Mouse (Mus musculus) neural tube, embryonic 15.5 days (tissue): Measurements from ENCODE around the gene Tnxb. TPM values are rescaled to one million over a fixed set of nuclear protein-coding genes. Genes with fewer than 3 reads are reported as not detected.

ENCODE experiments used
- ATAC-seq: fragments of 200-750 bp; cut with Nextera tagmentation; 2 replicates; pipeline ENCODE4 v1.8.0; 2017; ENCODE audit warnings: mild to moderate bottlenecking, moderate TSS enrichment, moderate library complexity; ENCODE audit not compliant: low FRiP score
- H3K27ac ChIP-seq: fragments of 300-500 bp; sonication (generic); replicated peaks from 2 replicates; pipeline ENCODE4 v1.5.1; 2015; ENCODE audit warnings: mild to moderate bottlenecking, inconsistent platforms
- H3K27me3 ChIP-seq: fragments of 300-500 bp; sonication (generic); replicated peaks from 2 replicates; pipeline ENCODE4 v1.6.1; 2015; ENCODE audit warnings: inconsistent platforms
- H3K36me3 ChIP-seq: fragments of 300-500 bp; sonication (generic); 2 replicates; pipeline ENCODE4 v1.6.1; 2015; ENCODE audit warnings: inconsistent platforms
- H3K4me1 ChIP-seq: fragments of 300-500 bp; sonication (generic); 2 replicates; pipeline ENCODE4 v1.6.1; 2015; ENCODE audit warnings: inconsistent platforms
- H3K4me2 ChIP-seq: fragments of 300-500 bp; sonication (generic); 2 replicates; pipeline ENCODE4 v1.6.1; 2015; ENCODE audit warnings: inconsistent platforms, mild to moderate bottlenecking, moderate library complexity
- H3K4me3 ChIP-seq: fragments of 300-500 bp; sonication (generic); replicated peaks from 2 replicates; pipeline ENCODE4 v1.5.1; 2015; ENCODE audit warnings: mild to moderate bottlenecking, inconsistent platforms
- H3K9ac ChIP-seq: fragments of 300-500 bp; sonication (generic); replicated peaks from 2 replicates; pipeline ENCODE4 v1.6.1; 2015; ENCODE audit warnings: mild to moderate bottlenecking, inconsistent platforms
- H3K9me3 ChIP-seq: fragments of 300-500 bp; sonication (generic); replicated peaks from 2 replicates; pipeline ENCODE4 v1.6.1; 2016; ENCODE audit warnings: inconsistent platforms
- WGBS: fragments of 180-500 bp; shearing (Covaris S2); methylation state at CpG from one replicate; pipeline ENCODE4 v1.1.7; 2015; ENCODE audit warnings: mixed read lengths; 5-methylcytosine and 5-hydroxymethylcytosine counted together
- polyA plus RNA-seq: library from polyadenylated mRNA; unstranded; fragments of >200 nt; fragmentation: Nextera tagmentation; extraction: Ambion mirVana; gene quantifications from 2 replicates; pipeline ENCODE4 v1.2.1, GENCODE M21; 2015

Gene Tnxb
- polyA plus RNA-seq, 1 experiment from 2014 or later: 0.50 TPM

DNA sequence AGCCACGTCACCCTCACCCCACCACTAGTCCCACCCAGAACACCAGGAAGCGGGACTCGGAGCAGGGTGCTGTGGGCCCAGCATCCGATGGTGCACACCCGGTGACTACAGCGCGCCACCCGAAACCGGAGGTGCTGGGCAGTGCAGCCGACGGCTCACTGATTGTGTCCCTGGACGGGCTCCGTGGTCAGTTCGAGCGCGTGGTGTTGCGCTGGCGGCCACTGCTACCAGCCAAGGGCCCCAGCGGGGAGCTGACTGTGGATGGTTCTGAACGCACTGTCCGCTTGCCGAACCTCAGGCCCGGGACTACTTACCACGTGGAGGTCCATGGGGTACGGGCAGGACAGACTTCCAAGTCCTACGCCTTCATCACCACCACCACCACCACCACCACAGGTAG is 9.9 kb downstream of the Tnxb start:
- 84% methylated on average over 26 of the region's 26 CpGs for WGBS
- ATAC-seq: no peak
- H3K4me2 ChIP-seq: no peak overlapping the region

DNA sequence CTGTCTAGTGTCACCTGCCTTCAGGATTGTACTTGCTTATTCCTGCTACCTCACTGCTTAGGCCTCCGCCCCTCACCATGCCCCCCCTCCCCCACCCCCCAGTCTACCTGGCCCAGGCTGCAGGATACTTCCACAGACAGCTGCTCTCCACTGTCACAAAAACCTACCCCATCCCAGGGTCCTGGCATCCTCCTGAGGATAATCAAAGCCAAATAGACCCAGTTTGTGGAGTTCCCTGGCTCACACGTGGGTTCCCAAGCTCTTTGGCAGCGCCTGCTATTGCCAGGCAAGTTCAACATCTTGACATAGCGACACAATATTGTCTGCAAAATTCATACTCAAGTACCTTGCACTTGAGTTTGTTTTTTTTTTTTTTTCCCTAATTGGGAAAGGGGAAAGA is 10.3 kb downstream of the Tnxb start:
- Histone ChIP-seq H3K9ac (no peak overlapping the region), H3K4me1 (peaks cover 10% of the 10 kb centered on the region; the same call in 1 of the 2 replicates), H3K4me2 (no peak overlapping the region), H3K27ac (no peak overlapping the region), H3K4me3 (no peak overlapping the region), H3K27me3 (peaks cover 24% of the 10 kb centered on the region; the same call in 1 of the 2 replicates), H3K36me3 (no peaks in the 10 kb centered on the region), H3K9me3 (no peaks in the 10 kb centered on the region)
- no peak for ATAC-seq
- 88% methylated on average over 4 of the region's 4 CpGs for WGBS

More for the DNA sequence above, 9.9 kb downstream of the Tnxb start:
- Histone ChIP-seq H3K9me3 (no peaks in the 10 kb centered on the region), H3K27ac (no peak overlapping the region), H3K27me3 (peaks cover 28% of the 10 kb centered on the region; the same call in 1 of the 2 replicates), H3K4me1 (peaks cover 5% of the 10 kb centered on the region; the same call in 1 of the 2 replicates), H3K36me3 (no peaks in the 10 kb centered on the region), H3K9ac (no peak overlapping the region), H3K4me3 (no peak overlapping the region)

DNA sequence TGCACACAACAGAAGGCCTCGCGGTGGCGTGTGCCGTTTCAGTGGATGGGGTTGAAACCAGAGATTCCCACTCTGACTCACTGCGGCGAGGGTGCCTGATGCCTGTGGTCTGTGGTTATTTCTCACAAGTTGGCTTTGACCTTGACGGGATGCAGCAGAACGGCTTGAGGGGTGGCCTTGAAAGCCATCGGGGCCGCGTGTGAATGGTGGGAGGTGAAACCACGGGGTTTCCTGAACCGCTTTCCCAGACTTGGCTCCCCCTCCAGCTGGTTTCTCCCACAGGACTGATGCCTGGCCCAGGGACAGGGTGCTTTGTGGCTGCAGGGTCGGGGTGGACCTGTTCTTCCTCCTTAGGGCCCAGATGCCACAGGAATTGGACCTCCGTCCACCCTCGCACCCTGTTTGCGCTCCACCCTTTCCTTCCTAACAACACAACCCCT is 10.8 kb downstream of the Tnxb start:
- Histone ChIP-seq H3K4me1 (peaks cover 10% of the 10 kb centered on the region; the same call in 1 of the 2 replicates), H3K9me3 (no peaks in the 10 kb centered on the region), H3K27me3 (peaks cover 20% of the 10 kb centered on the region; the same call in 1 of the 2 replicates), H3K4me3 (no peak overlapping the region), H3K27ac (no peak overlapping the region), H3K36me3 (no peaks in the 10 kb centered on the region), H3K9ac (no peak overlapping the region), H3K4me2 (no peak overlapping the region)
- no peak for ATAC-seq
- WGBS: 82% methylated on average over 17 of the region's 17 CpGs

DNA sequence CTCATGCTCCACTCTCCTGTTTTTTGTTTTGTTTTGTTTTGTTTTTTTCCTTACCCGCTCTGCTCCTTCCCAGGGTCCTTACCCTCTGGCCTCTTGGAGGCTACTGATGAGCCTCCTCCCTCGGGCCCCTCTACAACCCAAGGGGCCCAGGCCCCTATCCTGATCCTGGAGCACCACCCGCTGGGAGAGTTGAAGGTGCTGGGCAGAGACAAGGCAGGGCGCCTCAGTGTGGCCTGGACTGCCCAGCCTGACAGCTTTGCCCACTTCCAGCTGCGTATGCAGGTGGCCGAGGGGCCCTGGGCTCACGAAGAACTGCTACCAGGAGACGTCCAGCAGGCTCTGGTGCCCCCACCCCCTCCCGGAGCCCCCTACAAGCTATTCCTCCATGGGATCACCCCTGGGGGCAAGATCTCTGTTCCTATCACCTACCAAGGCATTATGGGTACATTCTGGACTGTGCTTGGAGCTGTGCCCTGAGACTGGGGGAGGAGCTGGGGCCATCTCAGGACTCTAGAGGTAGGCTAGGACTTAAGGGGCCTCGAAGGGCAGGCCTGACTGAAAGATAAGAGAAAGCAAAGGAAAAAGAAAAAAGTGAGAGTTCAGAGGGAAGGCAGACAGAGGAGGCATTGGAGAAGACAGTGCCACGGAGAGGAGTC is 11.7 kb downstream of the Tnxb start:
- WGBS: 78% methylated on average over 11 of the region's 11 CpGs
- Histone ChIP-seq H3K9me3 (no peaks in the 10 kb centered on the region), H3K4me3 (no peak overlapping the region)

DNA sequence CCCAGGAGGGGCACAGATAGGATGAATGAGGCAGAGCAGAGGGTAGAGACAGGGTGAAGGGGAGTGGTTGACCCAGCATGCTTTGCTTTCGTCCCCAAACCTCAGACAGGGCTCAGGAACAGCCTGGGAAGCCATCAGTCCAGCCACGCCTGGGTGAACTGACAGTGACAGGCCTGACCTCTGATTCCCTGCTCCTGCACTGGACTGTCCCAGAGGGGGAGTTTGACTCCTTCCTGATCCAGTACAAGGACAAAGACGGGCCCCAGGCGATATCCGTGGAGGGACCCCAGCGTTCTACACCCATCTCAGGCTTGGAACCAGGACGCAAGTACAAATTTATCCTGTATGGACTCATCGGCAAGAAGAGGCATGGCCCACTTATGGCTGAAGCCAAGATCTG is 12.8 kb downstream of the Tnxb start:
- Histone ChIP-seq H3K4me2 (no peak overlapping the region), H3K27ac (no peak overlapping the region), H3K36me3 (no peaks in the 10 kb centered on the region), H3K4me1 (peaks cover 10% of the 10 kb centered on the region; the same call in 1 of the 2 replicates), H3K4me3 (no peak overlapping the region), H3K9me3 (no peaks in the 10 kb centered on the region), H3K9ac (no peak overlapping the region), H3K27me3 (peaks cover 12% of the 10 kb centered on the region; the same call in 1 of the 2 replicates)
- WGBS: 82% methylated on average over 8 of the region's 8 CpGs
- ATAC-seq: no peak

More for the DNA sequence above, 11.7 kb downstream of the Tnxb start:
- ATAC-seq: no peak
- no peak overlapping the region for H3K4me2 ChIP-seq
- no peak overlapping the region for H3K9ac ChIP-seq
- peaks cover 10% of the 10 kb centered on the region; the same call in 1 of the 2 replicates for H3K4me1 ChIP-seq
- no peaks in the 10 kb centered on the region for H3K36me3 ChIP-seq
- peaks cover 12% of the 10 kb centered on the region; the same call in 1 of the 2 replicates for H3K27me3 ChIP-seq
- H3K27ac ChIP-seq: no peak overlapping the region

DNA sequence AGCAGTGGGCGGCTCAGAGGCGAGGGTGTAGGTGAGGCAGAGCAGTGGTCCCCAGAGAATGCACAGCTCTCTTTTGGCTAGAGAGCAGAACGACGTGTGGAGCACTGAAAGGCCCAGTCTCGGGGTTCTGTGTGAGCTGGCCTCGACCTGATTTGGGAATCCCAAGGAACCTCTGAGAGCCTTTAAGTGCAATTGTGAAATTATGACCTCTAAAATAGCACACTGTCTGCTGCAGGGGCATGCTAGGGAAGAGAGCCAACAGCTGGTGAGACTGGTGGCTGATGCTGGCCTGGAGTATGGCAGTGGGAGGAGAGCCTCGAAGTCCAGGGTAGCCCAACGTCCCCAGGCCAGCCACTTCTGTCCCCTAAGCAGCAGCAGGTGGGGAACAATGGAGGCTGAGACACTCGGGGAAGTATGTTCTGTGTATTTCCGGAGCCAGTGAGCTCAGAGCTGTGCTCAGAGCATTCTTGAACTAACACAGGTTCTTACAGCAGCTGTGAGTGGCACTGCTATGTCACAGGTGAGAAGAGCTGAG is 13.4 kb downstream of the Tnxb start:
- no peaks in the 10 kb centered on the region for H3K36me3 ChIP-seq
- H3K4me2 ChIP-seq: no peak overlapping the region
- 70% methylated on average over 10 of the region's 10 CpGs for WGBS
- H3K27me3 ChIP-seq: peaks cover 9% of the 10 kb centered on the region; the same call in 1 of the 2 replicates
- peaks cover 10% of the 10 kb centered on the region; the same call in 1 of the 2 replicates for H3K4me1 ChIP-seq
- ATAC-seq: no peak
- H3K4me3 ChIP-seq: no peak overlapping the region
- no peaks in the 10 kb centered on the region for H3K9me3 ChIP-seq
- H3K27ac ChIP-seq: no peak overlapping the region
- no peak overlapping the region for H3K9ac ChIP-seq

DNA sequence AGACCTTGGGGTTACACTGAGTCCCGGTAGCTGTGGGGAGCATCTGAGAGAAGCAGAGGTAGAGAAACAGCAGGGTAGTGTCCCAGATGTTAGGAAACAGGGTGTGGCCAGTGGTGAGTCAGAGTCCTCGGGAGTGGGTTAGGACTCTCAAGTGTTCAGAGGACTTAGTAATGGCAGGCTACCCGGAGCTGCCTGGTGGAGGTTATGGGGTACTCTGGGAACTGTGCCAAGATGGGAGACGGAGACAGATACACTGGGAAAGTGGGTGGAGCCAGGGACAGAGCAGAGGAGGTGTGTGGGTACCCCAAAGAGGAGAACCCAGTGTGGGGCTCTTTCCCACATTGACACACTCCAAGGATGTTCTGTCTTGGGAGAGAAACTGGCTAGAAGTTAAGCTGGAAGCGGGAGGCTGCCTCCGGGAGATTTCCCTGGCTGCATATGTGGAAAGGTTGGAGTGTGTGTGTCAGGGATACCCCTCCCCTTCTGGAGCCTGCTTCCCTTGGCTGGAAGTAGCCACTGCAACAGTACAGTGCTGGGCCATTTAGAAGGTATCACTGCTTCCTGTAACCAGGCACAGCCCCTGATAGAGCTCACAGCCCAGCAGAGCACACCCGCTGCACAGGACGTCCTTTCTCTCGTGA is 14.0 kb downstream of the Tnxb start:
- 64% methylated on average over 9 of the region's 9 CpGs for WGBS
- ATAC-seq: no peak

DNA sequence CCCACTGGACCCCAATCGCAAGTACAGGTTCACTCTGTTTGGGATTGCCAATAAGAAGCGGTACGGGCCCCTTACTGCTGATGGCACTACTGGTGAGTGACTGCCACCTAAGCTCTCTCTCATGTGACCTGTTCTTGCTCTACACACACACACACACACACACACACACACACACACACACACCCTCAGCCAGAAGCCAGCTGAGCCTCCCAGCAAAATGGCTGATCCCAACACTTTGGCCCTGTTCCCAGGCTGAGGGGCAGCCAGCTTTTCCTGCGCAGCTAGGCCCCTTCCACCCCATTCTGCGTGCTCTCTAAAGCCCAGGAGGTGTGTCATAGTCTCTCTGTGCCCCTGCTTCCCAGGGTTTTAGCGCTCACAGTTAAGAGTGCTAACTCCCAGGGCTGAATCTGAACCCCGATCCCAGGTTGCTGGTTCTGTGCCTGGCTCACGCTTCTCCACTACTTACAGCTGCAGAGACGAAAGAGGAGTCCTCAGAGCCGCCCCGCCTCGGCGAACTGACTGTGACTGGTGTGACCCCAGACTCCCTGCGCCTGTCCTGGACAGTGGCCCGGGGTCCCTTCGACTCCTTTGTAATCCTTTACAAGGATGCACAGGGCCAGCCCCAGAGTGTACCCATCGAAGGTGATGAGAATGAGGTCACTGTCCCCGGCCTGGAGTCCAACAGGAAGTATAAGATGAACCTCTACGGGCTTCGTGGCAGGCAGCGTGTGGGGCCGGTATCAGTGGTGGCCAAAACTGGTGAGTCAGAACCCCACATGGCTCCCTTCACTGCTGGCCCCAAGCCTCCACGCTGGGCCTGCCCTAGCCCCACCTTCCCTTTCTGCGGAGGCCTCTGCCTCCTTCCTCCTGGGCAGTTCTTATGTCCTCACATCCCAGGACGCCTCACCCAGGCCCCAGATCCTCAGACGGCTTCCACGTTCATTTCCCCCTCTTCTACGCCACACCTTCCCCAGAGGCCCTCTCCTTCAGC is 15.1 kb downstream of the Tnxb start:
- 0 out of 2 replicates have a peak overlapping the region, but pooled peaks have one; percentile 8 for H3K27ac ChIP-seq
- ATAC-seq: peak; percentile 41; the same call in 1 of the 2 replicates
- no peak overlapping the region for H3K4me3 ChIP-seq
- peaks cover 10% of the 10 kb centered on the region; the same call in 1 of the 2 replicates for H3K4me1 ChIP-seq
- no peak overlapping the region for H3K9ac ChIP-seq
- 0 out of 2 replicates have a peak, but pooled peaks cover under 1% of the 10 kb centered on the region for H3K27me3 ChIP-seq
- H3K9me3 ChIP-seq: no peaks in the 10 kb centered on the region
- no peaks in the 10 kb centered on the region for H3K36me3 ChIP-seq
- H3K4me2 ChIP-seq: no peak overlapping the region
- WGBS: 80% methylated on average over 28 of the region's 28 CpGs

More for the DNA sequence above, 14.0 kb downstream of the Tnxb start:
- H3K4me3 ChIP-seq: no peak overlapping the region
- H3K9me3 ChIP-seq: no peaks in the 10 kb centered on the region
- peaks cover 10% of the 10 kb centered on the region; the same call in 1 of the 2 replicates for H3K4me1 ChIP-seq
- H3K27ac ChIP-seq: 0 out of 2 replicates have a peak overlapping the region, but pooled peaks have one; percentile 8
- no peak overlapping the region for H3K9ac ChIP-seq
- H3K4me2 ChIP-seq: no peak overlapping the region
- H3K36me3 ChIP-seq: no peaks in the 10 kb centered on the region
- 0 out of 2 replicates have a peak, but pooled peaks cover 5% of the 10 kb centered on the region for H3K27me3 ChIP-seq

DNA sequence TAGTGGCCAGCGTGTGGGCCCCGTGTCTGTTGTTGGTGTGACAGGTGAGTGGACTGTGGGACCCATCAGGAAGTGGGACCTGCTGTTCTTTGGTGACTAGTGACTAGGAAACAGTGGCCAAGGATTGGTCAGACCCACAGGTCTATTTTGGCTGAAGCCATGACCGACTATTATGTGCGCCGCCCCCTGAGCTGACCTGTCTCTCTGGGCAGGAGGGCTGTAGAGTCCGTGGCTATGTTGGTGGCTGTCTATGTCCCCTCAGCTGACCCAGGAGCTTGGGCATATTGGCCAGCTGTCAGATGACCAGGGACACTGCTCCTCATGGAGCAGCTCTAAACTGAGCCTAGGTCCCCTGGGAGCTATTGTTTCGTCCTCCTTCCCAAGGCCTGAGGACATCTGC is 18.6 kb downstream of the Tnxb start:
- Histone ChIP-seq H3K4me1 (peaks cover 10% of the 10 kb centered on the region; the same call in 1 of the 2 replicates), H3K9me3 (no peaks in the 10 kb centered on the region), H3K4me2 (no peak overlapping the region), H3K36me3 (no peaks in the 10 kb centered on the region), H3K27ac (no peak overlapping the region), H3K4me3 (no peak overlapping the region), H3K9ac (no peak overlapping the region), H3K27me3 (no peaks in the 10 kb centered on the region)
- no peak for ATAC-seq
- 92% methylated on average over 7 of the region's 7 CpGs for WGBS

DNA sequence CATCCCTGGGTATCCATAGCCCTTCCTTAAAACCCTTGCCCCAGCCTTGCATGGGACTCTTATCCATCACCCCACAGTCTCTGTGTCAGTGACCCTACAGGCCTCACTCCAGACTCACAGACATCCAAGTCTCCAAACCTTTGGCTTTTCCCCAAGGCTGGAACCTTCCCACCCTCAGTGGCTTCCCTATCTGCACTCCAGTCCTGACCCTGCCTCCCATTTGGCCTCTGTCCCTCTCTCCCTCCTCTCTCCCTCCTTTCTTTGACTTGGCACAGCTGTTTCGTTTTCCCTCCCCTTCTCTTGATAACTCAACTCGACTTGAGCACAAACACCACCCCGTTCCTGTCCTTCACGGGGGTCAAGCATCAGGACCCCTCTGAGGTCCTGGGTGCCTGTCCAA is 20.1 kb downstream of the Tnxb start:
- Histone ChIP-seq H3K9ac (no peak overlapping the region), H3K4me3 (no peak overlapping the region), H3K36me3 (no peaks in the 10 kb centered on the region), H3K27me3 (no peaks in the 10 kb centered on the region), H3K9me3 (no peaks in the 10 kb centered on the region), H3K4me1 (0 out of 2 replicates have a peak, but pooled peaks cover 2% of the 10 kb centered on the region), H3K27ac (no peak overlapping the region), H3K4me2 (no peak overlapping the region)
- no peak for ATAC-seq
- 66% methylated on average over 4 of the region's 4 CpGs for WGBS

DNA sequence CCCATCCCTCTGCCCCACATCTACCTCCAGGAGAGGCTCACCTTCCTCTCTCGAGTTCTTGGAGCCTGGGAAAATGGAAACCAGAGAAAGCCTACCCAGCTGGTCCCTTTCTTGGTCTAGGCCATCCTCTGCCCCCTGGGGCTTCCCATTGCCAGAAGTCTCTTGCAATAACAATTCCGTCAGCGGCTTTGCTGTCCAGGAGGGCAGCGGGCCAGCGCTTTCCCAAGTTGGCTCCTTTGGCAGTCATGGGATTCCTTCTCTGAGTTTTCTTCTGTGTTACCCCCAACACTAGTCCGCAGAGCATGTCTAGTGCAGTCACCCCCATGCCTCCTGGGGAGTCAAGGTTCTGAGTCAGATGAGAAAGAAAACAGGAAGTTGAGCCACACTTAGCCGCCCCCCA is 22.6 kb downstream of the Tnxb start:
- no peak overlapping the region for H3K9ac ChIP-seq
- H3K4me2 ChIP-seq: no peak overlapping the region
- H3K36me3 ChIP-seq: no peaks in the 10 kb centered on the region
- H3K9me3 ChIP-seq: no peaks in the 10 kb centered on the region
- ATAC-seq: no peak
- H3K4me3 ChIP-seq: no peak overlapping the region
- no peaks in the 10 kb centered on the region for H3K4me1 ChIP-seq
- no peak overlapping the region for H3K27ac ChIP-seq
- H3K27me3 ChIP-seq: no peaks in the 10 kb centered on the region
- 78% methylated on average over 7 of the region's 7 CpGs for whole genome bisulfite sequencing
